Mouse (Mus musculus) lung, postnatal 25 days (tissue): ENCODE measurements at regions not wholly inside any gene's neighbourhood (a gene's known extent, or its start where the extent isn't known, plus 50 kb on each side); places are given as distances from the start of the nearest gene placed in this dataset.
"Not testable (repeated sequence)": the region's sequence is repeated elsewhere in the genome, so short reads cannot be mapped to it uniquely, and the experiment has no call there.

Experiments used
- DNase-seq: peaks from one replicate; pipeline ENCODE4 v3.0.0; 2022; ENCODE audit warnings: low spot score

GRCm38 (mm10) chr3:120531880-120532580 is 639.5 kb downstream of the Rwdd3 start:
- DNase-seq = no peak

GRCm38 (mm10) chr3:120511651-120512050 is 659.8 kb downstream of the Rwdd3 start:
- no peak for DNase-seq

- DNase-seq = no peak
Observed at GRCm38 (mm10) chr3:120498937-120499336, 672.6 kb downstream of the Rwdd3 start.

GRCm38 (mm10) chr3:120477934-120478333 is 693.6 kb downstream of the Rwdd3 start:
- DNase-seq = no peak

- DNase-seq = no peak
Observed at GRCm38 (mm10) chr3:120477232-120477631, 693.0 kb upstream of the Ptbp2 start.

- DNase-seq = peak; percentile 39
Observed at GRCm38 (mm10) chr3:120473645-120474038, 689.4 kb upstream of the Ptbp2 start.

- DNase-seq = no peak
Observed at GRCm38 (mm10) chr3:120472687-120473644, 688.7 kb upstream of the Ptbp2 start.

GRCm38 (mm10) chr3:120471878-120472444 is 687.7 kb upstream of the Ptbp2 start:
- DNase-seq = no peak

GRCm38 (mm10) chr3:120468887-120469286 is 684.6 kb upstream of the Ptbp2 start:
- DNase-seq = no peak

- DNase-seq = no peak
Observed at GRCm38 (mm10) chr3:120460717-120461116, 676.5 kb upstream of the Ptbp2 start.

GRCm38 (mm10) chr3:120457912-120458311 is 673.6 kb upstream of the Ptbp2 start:
- no peak for DNase-seq

- DNase-seq = no peak
Observed at GRCm38 (mm10) chr3:120441127-120441526, 656.9 kb upstream of the Ptbp2 start.

GRCm38 (mm10) chr3:120430285-120430684 is 646.0 kb upstream of the Ptbp2 start:
- no peak for DNase-seq

GRCm38 (mm10) chr3:120416634-120417033 is 632.4 kb upstream of the Ptbp2 start:
- no peak for DNase-seq

GRCm38 (mm10) chr3:120375688-120376289 is 591.5 kb upstream of the Ptbp2 start:
- DNase-seq = no peak

- DNase-seq = no peak
Observed at GRCm38 (mm10) chr3:120342747-120343377, 558.6 kb upstream of the Ptbp2 start.

GRCm38 (mm10) chr3:120341882-120342281 is 557.6 kb upstream of the Ptbp2 start:
- DNase-seq = no peak

- no peak for DNase-seq
Observed at GRCm38 (mm10) chr3:120335843-120336585, 551.7 kb upstream of the Ptbp2 start.

- not testable (repeated sequence) for DNase-seq
Observed at GRCm38 (mm10) chr3:120307042-120307441, 522.8 kb upstream of the Ptbp2 start.

GRCm38 (mm10) chr3:120305608-120306007 is 521.3 kb upstream of the Ptbp2 start:
- DNase-seq = no peak
